Mouse (Mus musculus): Measurements from ENCODE around the gene Slc30a5.

Gene Slc30a5

GRCm38 (mm10) chr13:100755329-100755728, 77.9 kb downstream of the Slc30a5 start:
- no peak for DNase-seq (ENCODE audit: low read depth, low spot score)

GRCm38 (mm10) chr13:100754186-100754585, 79.0 kb downstream of the Slc30a5 start:
- no peak for DNase-seq (ENCODE audit: low read depth, low spot score)

- no peak for DNase-seq (ENCODE audit: low read depth, low spot score)
Observed at GRCm38 (mm10) chr13:100753011-100753410, 80.2 kb downstream of the Slc30a5 start.
